Mouse (Mus musculus) midbrain, embryonic 12.5 days (tissue): Measurements from ENCODE around the gene Dock6. TPM values are rescaled to one million over a fixed set of nuclear protein-coding genes. Genes with fewer than 3 reads are reported as not detected.
"Not testable (repeated sequence)": the region's sequence is repeated elsewhere in the genome, so short reads cannot be mapped to it uniquely, and the experiment has no call there.

Source experiments
- ATAC-seq: fragments of 200-750 bp; cut with Nextera tagmentation; 2 replicates; pipeline ENCODE4 v1.8.0; 2017; ENCODE audit warnings: low read depth, moderate TSS enrichment, moderate library complexity; ENCODE audit not compliant: low FRiP score
- H3K27ac ChIP-seq: fragments of 300-500 bp; sonication (generic); replicated peaks from 2 replicates; pipeline ENCODE4 v1.5.1; 2016; ENCODE audit warnings: mild to moderate bottlenecking
- H3K27me3 ChIP-seq: fragments of 300-500 bp; sonication (generic); 2 replicates; pipeline ENCODE4 v1.6.1; 2016; ENCODE audit warnings: mild to moderate bottlenecking
- H3K36me3 ChIP-seq: fragments of 300-500 bp; sonication (generic); 2 replicates; pipeline ENCODE4 v1.6.1; 2016
- H3K4me1 ChIP-seq: fragments of 300-500 bp; sonication (generic); 2 replicates; pipeline ENCODE4 v1.6.1; 2016
- H3K4me2 ChIP-seq: fragments of 300-500 bp; sonication (generic); replicated peaks from 2 replicates; pipeline ENCODE4 v1.6.1; 2016; ENCODE audit warnings: mild to moderate bottlenecking, moderate library complexity
- H3K4me3 ChIP-seq: fragments of 300-500 bp; sonication (generic); 2 replicates; pipeline ENCODE4 v1.5.1; 2016; ENCODE audit warnings: mild to moderate bottlenecking
- H3K9ac ChIP-seq: fragments of 300-500 bp; sonication (generic); replicated peaks from 2 replicates; pipeline ENCODE4 v1.6.1; 2016; ENCODE audit warnings: mild to moderate bottlenecking, moderate library complexity
- H3K9me3 ChIP-seq: fragments of 300-500 bp; sonication (generic); 2 replicates; pipeline ENCODE4 v1.6.1; 2016; ENCODE audit warnings: mild to moderate bottlenecking
- WGBS: fragments of 180-500 bp; shearing (Covaris S2); methylation state at CpG from one replicate; pipeline ENCODE4 v1.1.7; 2016; 5-methylcytosine and 5-hydroxymethylcytosine counted together
- polyA plus RNA-seq: library from polyadenylated mRNA; unstranded; fragments of >200 nt; fragmentation: Nextera tagmentation; extraction: Ambion mirVana; gene quantifications from 2 replicates; pipeline ENCODE4 v1.2.1, GENCODE M21; 2016

Dock6 gene
- polyA plus RNA-seq, 1 experiment from 2014 or later, result 24.5 TPM

DNA sequence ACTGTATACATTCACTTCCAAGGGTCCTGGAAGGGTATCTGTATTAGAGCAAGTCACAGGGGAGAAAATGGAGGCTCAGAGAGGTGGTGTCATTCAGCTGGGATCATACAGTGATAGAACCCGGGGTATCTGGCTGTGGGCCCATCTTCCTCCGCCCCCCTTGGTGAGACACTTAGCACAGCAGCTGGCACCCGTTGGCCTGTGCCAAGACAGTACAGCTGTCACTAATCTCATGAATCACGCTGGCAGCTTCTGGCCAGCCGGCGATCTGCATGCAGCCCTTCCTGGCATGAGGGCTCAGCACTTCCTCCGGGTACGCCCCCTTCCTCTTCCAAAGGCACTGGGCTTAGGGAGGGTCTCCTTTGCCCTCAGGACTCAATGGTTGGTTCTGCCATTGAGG is 59.8 kb downstream of the Dock6 start:
- ATAC-seq, result no peak
- Histone ChIP-seq H3K27ac (no peak overlapping the region), H3K4me3 (no peak overlapping the region), H3K9me3 (no peaks in the 10 kb centered on the region), H3K9ac (no peak overlapping the region), H3K4me1 (peaks cover 14% of the 10 kb centered on the region), H3K36me3 (peaks cover 19% of the 10 kb centered on the region), H3K27me3 (no peaks in the 10 kb centered on the region; the same call in 1 of the 2 replicates), H3K4me2 (no peak overlapping the region)
- WGBS, result 87% methylated on average over 8 of the region's 8 CpGs

DNA sequence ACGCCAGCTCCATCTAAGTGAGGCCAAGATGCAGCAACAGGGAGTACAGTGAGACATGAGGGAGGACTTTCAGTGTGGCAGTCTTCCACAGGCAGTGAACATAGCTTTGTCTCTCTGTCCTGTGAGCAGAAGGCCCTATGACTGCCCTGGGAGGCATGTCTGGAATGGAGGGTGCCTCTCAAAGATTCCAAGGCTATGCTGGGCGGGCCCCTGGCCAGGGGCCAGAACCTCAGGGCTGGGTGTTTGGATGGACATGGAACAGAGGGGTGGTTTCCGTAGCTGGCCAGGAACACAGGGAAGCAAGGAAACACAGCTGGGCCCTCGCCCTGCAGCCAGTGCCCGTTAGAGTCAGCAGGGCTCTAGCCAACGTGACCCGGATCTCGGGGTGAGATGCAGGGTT is 60.6 kb downstream of the Dock6 start:
- no peak overlapping the region for H3K27ac ChIP-seq
- no peak overlapping the region for H3K4me3 ChIP-seq
- ATAC-seq, result no peak
- no peak overlapping the region for H3K9ac ChIP-seq
- 90% methylated on average over 8 of the region's 8 CpGs for WGBS
- no peak overlapping the region for H3K4me2 ChIP-seq
- no peaks in the 10 kb centered on the region; the same call in 1 of the 2 replicates for H3K27me3 ChIP-seq
- peaks cover 12% of the 10 kb centered on the region for H3K4me1 ChIP-seq
- H3K9me3 ChIP-seq, result no peaks in the 10 kb centered on the region
- H3K36me3 ChIP-seq, result peaks cover 19% of the 10 kb centered on the region

GRCm38 (mm10) chr9:21788234-21788633 is 64.2 kb downstream of the Dock6 start:
- Histone ChIP-seq H3K36me3 (no peaks in the 10 kb centered on the region), H3K27ac (no peak overlapping the region)
- WGBS, result 85% methylated on average over 9 of the region's 9 CpGs

GRCm38 (mm10) chr9:21787654-21788053 is 64.8 kb downstream of the Dock6 start:
- Histone ChIP-seq H3K9me3 (no peaks in the 10 kb centered on the region), H3K4me3 (no peak overlapping the region), H3K4me2 (no peak overlapping the region), H3K36me3 (no peaks in the 10 kb centered on the region), H3K27me3 (no peaks in the 10 kb centered on the region), H3K27ac (no peak overlapping the region), H3K9ac (no peak overlapping the region), H3K4me1 (0 out of 2 replicates have a peak, but pooled peaks cover 3% of the 10 kb centered on the region)
- 87% methylated on average over 5 of the region's 5 CpGs for WGBS
- no peak for ATAC-seq

More at GRCm38 (mm10) chr9:21788234-21788633, 64.2 kb downstream of the Dock6 start:
- ATAC-seq, result no peak
- Histone ChIP-seq H3K9ac (no peak overlapping the region), H3K4me1 (0 out of 2 replicates have a peak, but pooled peaks cover 3% of the 10 kb centered on the region), H3K4me2 (no peak overlapping the region), H3K4me3 (no peak overlapping the region), H3K27me3 (no peaks in the 10 kb centered on the region), H3K9me3 (no peaks in the 10 kb centered on the region)

- Histone ChIP-seq H3K9ac (no peak overlapping the region), H3K4me2 (peak overlapping the region; percentile 14; the same call in 1 of the 2 replicates), H3K4me3 (no peak overlapping the region), H3K4me1 (0 out of 2 replicates have a peak, but pooled peaks cover 2% of the 10 kb centered on the region), H3K27ac (no peak overlapping the region), H3K9me3 (no peaks in the 10 kb centered on the region), H3K27me3 (no peaks in the 10 kb centered on the region), H3K36me3 (no peaks in the 10 kb centered on the region)
- ATAC-seq, result peak; percentile 34; the same call in 1 of the 2 replicates
- 8% methylated on average over 6 of the region's 6 CpGs for WGBS
Observed at GRCm38 (mm10) chr9:21786906-21787305, 65.5 kb downstream of the Dock6 start.

- H3K4me1 ChIP-seq, H3K9me3 ChIP-seq, H3K4me3 ChIP-seq, H3K9ac ChIP-seq, ATAC-seq, H3K27ac ChIP-seq, H3K4me2 ChIP-seq, H3K27me3 ChIP-seq, H3K36me3 ChIP-seq: not testable (repeated sequence)
- 74% methylated on average over 2 of the region's 2 CpGs for WGBS
Observed at GRCm38 (mm10) chr9:21786309-21786708, 66.1 kb downstream of the Dock6 start.

DNA sequence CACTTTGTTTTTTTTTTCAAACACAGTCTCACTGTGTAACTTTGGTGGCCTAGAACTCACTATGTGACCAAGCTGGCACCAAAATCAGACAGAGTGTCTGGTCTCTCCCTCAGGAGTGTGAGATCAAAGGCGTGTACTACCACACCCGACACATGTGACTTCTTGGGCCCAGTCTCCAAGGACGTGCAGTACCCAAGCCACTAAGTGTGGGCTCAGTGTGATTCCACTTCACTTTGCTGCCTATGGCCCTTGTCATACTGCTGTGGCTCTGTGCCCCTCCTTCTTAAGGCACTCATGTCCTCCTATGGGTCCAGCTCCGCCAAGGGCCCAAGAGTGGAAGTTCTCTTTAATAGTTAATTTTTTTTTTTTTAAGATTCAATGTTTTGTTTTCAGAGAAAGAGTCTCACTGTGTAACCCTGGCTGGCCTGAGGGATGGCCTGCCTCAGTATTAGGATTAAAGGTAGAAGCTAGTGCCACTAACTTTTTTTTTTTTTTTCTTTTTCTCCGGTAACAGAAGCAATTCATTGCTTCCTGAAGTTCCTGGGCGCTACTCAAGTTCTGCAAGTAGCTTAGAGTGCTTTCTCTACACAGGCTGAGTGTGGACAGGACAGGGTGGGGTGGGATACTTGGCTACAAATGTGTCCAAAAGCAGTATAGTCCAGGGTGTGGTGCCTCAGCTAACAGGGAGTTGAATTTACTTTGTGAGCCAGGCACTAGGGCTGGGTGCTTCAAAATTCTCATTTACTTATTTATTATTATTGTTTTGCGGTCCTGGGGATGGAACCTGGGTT is 67.7 kb downstream of the Dock6 start:
- WGBS, result 88% methylated on average over 7 of the region's 7 CpGs
- H3K4me1 ChIP-seq, result no peaks in the 10 kb centered on the region

DNA sequence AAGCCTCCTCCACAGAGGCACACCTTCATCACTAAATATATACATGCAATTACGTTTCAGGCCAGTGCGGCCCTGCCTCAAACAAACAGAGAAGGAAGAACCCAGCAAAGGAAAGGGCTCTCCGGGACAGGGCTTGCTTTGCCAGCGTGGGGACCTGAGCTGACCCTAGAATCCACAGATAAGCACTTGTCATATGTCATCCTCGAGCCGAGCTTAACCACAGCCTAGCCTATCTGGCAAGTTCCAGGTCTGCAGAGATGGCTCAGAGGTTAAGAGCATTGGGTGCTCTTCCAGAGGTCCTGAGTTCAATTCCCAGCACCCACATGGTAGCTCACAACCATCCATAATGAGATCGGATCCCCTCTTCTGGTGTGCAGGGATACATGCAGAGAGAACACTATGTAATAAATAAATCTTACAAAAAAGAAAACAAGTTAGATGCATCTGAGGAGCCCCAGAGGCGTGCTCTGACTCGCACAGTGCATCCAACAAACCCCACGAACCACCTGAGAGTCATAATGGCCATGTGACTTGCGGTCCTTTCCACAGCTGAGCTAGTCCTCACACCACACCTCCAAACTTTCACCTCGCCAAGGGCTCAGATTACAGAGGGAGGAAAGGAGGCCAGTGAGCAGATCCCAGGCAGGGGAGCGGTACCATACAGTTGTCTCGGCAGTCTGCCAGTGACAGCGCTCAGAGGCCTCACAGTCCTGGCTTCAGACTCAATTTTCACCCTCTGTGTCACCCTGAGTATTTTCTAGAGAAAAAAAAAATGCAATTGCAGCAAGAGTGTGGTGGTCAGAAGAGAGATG is 70.6 kb downstream of the Dock6 start:
- Histone ChIP-seq H3K4me2 (no peak overlapping the region), H3K9me3 (no peaks in the 10 kb centered on the region), H3K4me1 (no peaks in the 10 kb centered on the region), H3K4me3 (no peak overlapping the region), H3K36me3 (peaks cover 27% of the 10 kb centered on the region), H3K27me3 (no peaks in the 10 kb centered on the region), H3K27ac (no peak overlapping the region), H3K9ac (no peak overlapping the region)
- no peak for ATAC-seq
- 86% methylated on average over 15 of the region's 15 CpGs for WGBS

More for the DNA sequence above, 67.7 kb downstream of the Dock6 start:
- H3K27me3 ChIP-seq, result no peaks in the 10 kb centered on the region
- H3K9ac ChIP-seq, result no peak overlapping the region
- no peaks in the 10 kb centered on the region for H3K9me3 ChIP-seq
- no peak overlapping the region for H3K27ac ChIP-seq
- H3K4me2 ChIP-seq, result no peak overlapping the region
- H3K4me3 ChIP-seq, result no peak overlapping the region
- ATAC-seq, result no peak
- H3K36me3 ChIP-seq, result peaks cover 8% of the 10 kb centered on the region

DNA sequence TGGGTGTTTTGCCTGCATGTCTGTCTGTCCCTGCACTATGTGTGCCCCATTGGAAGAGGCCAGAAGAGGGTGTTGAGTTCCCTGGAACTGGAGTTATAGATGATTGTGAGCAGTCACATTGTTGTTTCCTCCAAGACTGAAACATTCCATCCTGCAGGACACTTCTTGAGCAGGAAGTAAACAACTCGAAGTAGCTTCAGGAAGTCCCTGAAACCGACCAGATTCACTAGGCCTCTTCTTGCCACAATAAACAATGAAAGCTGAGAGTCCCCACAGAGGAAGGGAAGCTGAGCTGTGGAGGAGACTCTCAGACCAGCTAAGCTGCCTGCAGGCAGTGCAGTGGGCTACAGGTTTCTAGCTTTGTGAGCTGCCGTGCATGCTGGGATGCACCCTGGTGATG is 74.7 kb downstream of the Dock6 start:
- WGBS, result 93% methylated on average over 3 of the region's 3 CpGs

GRCm38 (mm10) chr9:21774353-21774752 is 78.1 kb downstream of the Dock6 start:
- no peak for ATAC-seq
- no peaks in the 10 kb centered on the region for H3K4me1 ChIP-seq
- WGBS, result 92% methylated on average over 16 of the region's 16 CpGs

More for the DNA sequence above, 74.7 kb downstream of the Dock6 start:
- Histone ChIP-seq H3K4me2 (no peak overlapping the region), H3K9ac (no peak overlapping the region), H3K36me3 (peaks cover 27% of the 10 kb centered on the region), H3K27me3 (no peaks in the 10 kb centered on the region), H3K4me1 (no peaks in the 10 kb centered on the region), H3K27ac (no peak overlapping the region), H3K4me3 (no peak overlapping the region), H3K9me3 (no peaks in the 10 kb centered on the region)
- ATAC-seq, result no peak

DNA sequence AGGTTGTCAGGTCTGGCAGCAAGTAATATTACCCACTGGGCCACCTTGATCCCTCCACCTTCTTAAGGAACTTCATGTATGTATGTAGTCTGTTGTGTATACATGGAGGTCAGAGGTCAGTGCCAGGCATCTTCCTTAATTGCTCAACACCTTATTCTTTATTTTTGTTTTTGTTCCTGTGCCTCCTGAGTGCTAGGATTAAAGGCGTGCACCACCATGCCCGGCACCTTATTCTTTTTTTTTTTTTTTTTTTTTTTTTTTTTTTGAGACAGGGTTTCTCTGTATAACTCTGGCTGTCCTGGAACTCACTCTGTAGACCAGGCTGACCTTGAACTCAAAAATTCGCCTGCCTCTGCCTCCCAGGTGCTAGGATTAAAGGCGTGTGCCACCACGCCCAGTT is 79.0 kb downstream of the Dock6 start:
- WGBS, result 72% methylated on average over 5 of the region's 5 CpGs
- not testable (repeated sequence) for H3K9ac ChIP-seq, H3K4me2 ChIP-seq, ATAC-seq, H3K4me1 ChIP-seq, H3K9me3 ChIP-seq, H3K27me3 ChIP-seq, H3K36me3 ChIP-seq, H3K4me3 ChIP-seq, H3K27ac ChIP-seq

More at GRCm38 (mm10) chr9:21774353-21774752, 78.1 kb downstream of the Dock6 start:
- Histone ChIP-seq H3K36me3 (peaks cover 15% of the 10 kb centered on the region), H3K9ac (no peak overlapping the region), H3K9me3 (no peaks in the 10 kb centered on the region), H3K27ac (no peak overlapping the region), H3K4me3 (no peak overlapping the region), H3K4me2 (no peak overlapping the region), H3K27me3 (no peaks in the 10 kb centered on the region)
